Mouse (Mus musculus) midbrain, embryonic 14.5 days (tissue): ENCODE data around the gene Ctdsp2. TPM values are rescaled to one million over a fixed set of nuclear protein-coding genes. Genes with fewer than 3 reads are reported as not detected.

ENCODE experiments used
- ATAC-seq: fragments of 200-750 bp; cut with Nextera tagmentation; 2 replicates; pipeline ENCODE4 v1.8.0; 2017; ENCODE audit warnings: moderate number of reproducible peaks, moderate library complexity; ENCODE audit not compliant: low FRiP score, low TSS enrichment
- DNase-seq: peaks from one replicate; pipeline ENCODE4 v3.0.0-alpha.2; 2015
- H3K27ac ChIP-seq: fragments of 300-500 bp; sonication (generic); replicated peaks from 2 replicates; pipeline ENCODE4 v1.5.1; 2014; ENCODE audit warnings: mild to moderate bottlenecking, low read depth, low read length, moderate library complexity
- H3K27me3 ChIP-seq: fragments of 300-500 bp; sonication (generic); 2 replicates; pipeline ENCODE4 v1.6.1; 2014; ENCODE audit warnings: low read length, control low read depth, mixed read lengths; ENCODE audit not compliant: control insufficient read depth, insufficient read depth
- H3K36me3 ChIP-seq: fragments of 300-500 bp; sonication (generic); 2 replicates; pipeline ENCODE4 v1.6.1; 2014; ENCODE audit warnings: low read length, control low read depth; ENCODE audit not compliant: control insufficient read depth, insufficient read depth
- H3K4me1 ChIP-seq: fragments of 300-500 bp; sonication (generic); 2 replicates; pipeline ENCODE4 v1.6.1; 2014; ENCODE audit warnings: mild to moderate bottlenecking, antibody characterized with exemption, low read length, control low read depth; ENCODE audit not compliant: control insufficient read depth, insufficient read depth
- H3K4me2 ChIP-seq: fragments of 300-500 bp; sonication (generic); 2 replicates; pipeline ENCODE4 v1.6.1; 2014; ENCODE audit warnings: mild to moderate bottlenecking, low read length, moderate library complexity
- H3K4me3 ChIP-seq: fragments of 300-500 bp; sonication (generic); replicated peaks from 2 replicates; pipeline ENCODE4 v1.5.1; 2014; ENCODE audit warnings: low read depth, low read length
- H3K9ac ChIP-seq: fragments of 300-500 bp; sonication (generic); replicated peaks from 2 replicates; pipeline ENCODE4 v1.6.1; 2014; ENCODE audit warnings: mild to moderate bottlenecking, low read length, moderate library complexity
- H3K9me3 ChIP-seq: fragments of 300-500 bp; sonication (generic); 2 replicates; pipeline ENCODE4 v1.6.1; 2016; ENCODE audit warnings: low read length, control low read depth, mixed read lengths; ENCODE audit not compliant: control insufficient read depth
- WGBS: fragments of 180-500 bp; shearing (Covaris S2); extraction: QIAGEN DNeasy Blood & Tissue Kit; methylation state at CpG from one replicate; pipeline ENCODE4 v1.1.7; 2014; 5-methylcytosine and 5-hydroxymethylcytosine counted together
- polyA plus RNA-seq: library from polyadenylated mRNA; unstranded; fragments of >200 nt; fragmentation: Nextera tagmentation; extraction: Ambion mirVana; gene quantifications from 2 replicates; pipeline ENCODE4 v1.2.1, GENCODE M21; 2014

Gene Ctdsp2
- polyA plus RNA-seq, 1 experiment from 2014 or later: 26.2 TPM

DNA sequence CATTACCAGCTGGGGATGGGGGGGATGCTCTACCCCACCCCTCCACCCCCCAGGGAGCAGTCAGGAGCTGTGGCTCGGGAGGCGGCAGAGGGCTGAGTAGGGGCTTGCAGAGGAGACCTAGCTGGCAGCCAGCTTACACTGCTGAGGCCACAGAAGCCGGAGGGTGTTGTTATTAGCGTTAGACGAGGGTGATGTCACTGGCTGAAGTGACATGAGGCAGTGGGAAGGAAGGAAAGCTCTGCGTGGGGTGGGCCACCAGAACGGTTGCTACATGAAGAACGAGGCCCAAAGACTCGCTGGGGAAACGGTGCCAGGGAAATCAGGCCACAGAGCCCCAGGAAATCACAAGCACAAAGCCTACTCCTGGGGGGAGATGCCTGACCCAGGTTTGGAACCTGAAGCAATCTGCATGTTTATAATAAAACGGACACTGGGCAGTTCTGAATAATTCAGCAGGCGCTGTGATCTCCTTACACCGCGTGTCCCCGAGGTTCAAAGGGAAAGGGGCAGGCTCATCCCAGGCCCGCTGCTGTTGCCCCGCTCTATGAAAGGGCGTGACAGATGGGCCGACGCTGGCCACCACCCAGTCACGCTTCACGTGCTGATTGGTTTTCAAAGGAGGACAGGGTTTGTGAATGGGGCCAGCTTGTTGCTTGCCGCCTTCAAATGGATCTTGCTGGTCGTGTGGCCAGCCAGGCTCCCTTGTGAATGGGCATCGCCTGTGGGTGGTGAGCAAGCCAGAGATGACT lies 21.0 kb upstream of the Ctdsp2 start:
- ATAC-seq: peak; percentile 91
- 0 out of 2 replicates have a peak overlapping the region, but pooled peaks have one; percentile 10 for H3K4me3 ChIP-seq
- H3K27me3 ChIP-seq: no peaks in the 10 kb centered on the region; the same call in 1 of the 2 replicates
- H3K36me3 ChIP-seq: no peaks in the 10 kb centered on the region
- H3K9me3 ChIP-seq: no peaks in the 10 kb centered on the region
- H3K4me1 ChIP-seq: peaks cover 14% of the 10 kb centered on the region
- H3K9ac ChIP-seq: peak overlapping the region; percentile 46
- peak overlapping the region; percentile 83 for H3K27ac ChIP-seq
- under 1% methylated on average over 25 of the region's 25 CpGs for WGBS
- peak overlapping the region; percentile 48 for H3K4me2 ChIP-seq
- peak; percentile 81 for DNase-seq

DNA sequence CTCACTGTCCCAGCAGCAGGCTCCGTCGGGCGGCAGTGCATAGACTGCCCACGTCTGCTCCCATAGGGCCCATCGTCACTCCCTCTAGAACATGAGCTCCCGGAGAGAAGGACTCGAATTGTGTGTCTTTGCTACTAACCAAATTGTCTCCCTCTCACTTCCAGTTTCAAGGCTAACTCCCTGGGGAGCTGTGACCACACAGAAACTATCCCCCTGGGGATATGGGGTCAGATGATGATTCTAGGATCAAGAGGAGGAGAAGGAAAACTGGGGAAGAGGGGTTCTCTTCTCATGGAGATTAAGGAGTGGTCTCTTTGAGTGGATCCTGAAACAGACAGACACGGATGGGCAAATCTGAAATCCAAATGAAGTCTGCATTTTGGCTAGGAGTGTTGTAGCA lies 18.0 kb upstream of the Ctdsp2 start:
- Histone ChIP-seq H3K4me1 (peaks cover 14% of the 10 kb centered on the region), H3K27ac (no peak overlapping the region), H3K4me3 (no peak overlapping the region), H3K9me3 (no peaks in the 10 kb centered on the region), H3K4me2 (no peak overlapping the region), H3K27me3 (no peaks in the 10 kb centered on the region; the same call in 1 of the 2 replicates), H3K9ac (no peak overlapping the region), H3K36me3 (no peaks in the 10 kb centered on the region)
- DNase-seq (no peak), ATAC-seq (no peak)
- 72% methylated on average over 8 of the region's 8 CpGs for WGBS

DNA sequence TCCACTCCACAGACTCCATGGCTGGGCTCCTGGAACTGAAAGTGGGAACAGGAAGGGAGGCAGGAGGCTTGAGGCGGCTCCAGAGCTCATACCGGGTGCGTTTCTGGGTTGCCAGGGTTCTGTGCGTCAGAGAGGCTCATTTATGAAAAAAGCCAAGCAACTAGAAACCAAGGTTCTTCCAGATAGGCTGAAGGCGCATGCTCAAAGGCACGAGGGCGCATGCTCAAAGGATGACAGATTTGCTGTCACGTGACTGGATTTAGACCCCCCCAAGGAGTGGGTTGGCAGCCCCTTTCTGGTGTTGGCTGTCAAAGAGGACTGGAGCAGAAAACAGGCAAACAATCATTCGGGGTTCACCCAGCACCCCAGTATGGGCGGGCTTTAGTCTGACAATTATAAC lies 16.8 kb upstream of the Ctdsp2 start:
- Histone ChIP-seq H3K4me1 (peaks cover 11% of the 10 kb centered on the region), H3K9me3 (no peaks in the 10 kb centered on the region), H3K9ac (no peak overlapping the region), H3K27me3 (no peaks in the 10 kb centered on the region; the same call in 1 of the 2 replicates), H3K36me3 (no peaks in the 10 kb centered on the region), H3K27ac (no peak overlapping the region), H3K4me2 (no peak overlapping the region), H3K4me3 (no peak overlapping the region)
- DNase-seq (no peak), ATAC-seq (no peak)
- 52% methylated on average over 10 of the region's 10 CpGs for WGBS

GRCm38 (mm10) chr10:126962271-126962965 lies 16.1 kb upstream of the Ctdsp2 start:
- ATAC-seq (no peak), DNase-seq (no peak)
- no peaks in the 10 kb centered on the region for H3K9me3 ChIP-seq
- no peak overlapping the region for H3K9ac ChIP-seq
- H3K4me2 ChIP-seq: no peak overlapping the region
- H3K36me3 ChIP-seq: no peaks in the 10 kb centered on the region
- peaks cover 4% of the 10 kb centered on the region for H3K4me1 ChIP-seq
- no peaks in the 10 kb centered on the region; the same call in 1 of the 2 replicates for H3K27me3 ChIP-seq
- no peak overlapping the region for H3K4me3 ChIP-seq
- whole genome bisulfite sequencing: 27% methylated on average over 15 of the region's 15 CpGs
- H3K27ac ChIP-seq: no peak overlapping the region

GRCm38 (mm10) chr10:126962966-126963330 lies 15.6 kb upstream of the Ctdsp2 start:
- Histone ChIP-seq H3K9ac (no peak overlapping the region), H3K9me3 (no peaks in the 10 kb centered on the region), H3K4me1 (no peaks in the 10 kb centered on the region), H3K27ac (no peak overlapping the region), H3K4me3 (no peak overlapping the region), H3K27me3 (no peaks in the 10 kb centered on the region; the same call in 1 of the 2 replicates), H3K4me2 (no peak overlapping the region), H3K36me3 (no peaks in the 10 kb centered on the region)
- 37% methylated on average over 6 of the region's 6 CpGs for WGBS
- no peak for ATAC-seq
- DNase-seq: no peak

DNA sequence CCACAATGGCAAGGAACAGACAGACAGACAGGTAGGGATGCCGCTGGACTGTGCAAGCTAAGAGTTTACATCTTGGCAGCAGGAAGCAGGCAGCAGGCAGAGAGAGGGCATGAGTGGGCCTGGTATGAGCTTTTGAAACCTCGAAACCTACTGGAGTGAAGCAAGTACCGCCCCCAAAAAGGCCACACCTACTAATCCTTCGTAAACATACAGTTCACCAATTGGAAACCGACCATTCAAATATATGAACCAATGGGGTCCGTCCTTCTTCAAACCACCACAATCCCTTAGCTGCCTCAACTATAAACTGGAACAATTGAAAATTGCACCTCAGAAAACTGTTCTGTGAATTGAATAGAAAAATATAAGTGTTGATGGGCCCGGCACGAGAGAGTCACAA lies 14.7 kb upstream of the Ctdsp2 start:
- no peaks in the 10 kb centered on the region for H3K4me1 ChIP-seq
- H3K9ac ChIP-seq: no peak overlapping the region
- DNase-seq (no peak), ATAC-seq (no peak)
- H3K4me2 ChIP-seq: no peak overlapping the region
- no peaks in the 10 kb centered on the region for H3K9me3 ChIP-seq
- H3K27ac ChIP-seq: no peak overlapping the region
- no peaks in the 10 kb centered on the region for H3K36me3 ChIP-seq
- H3K27me3 ChIP-seq: no peaks in the 10 kb centered on the region; the same call in 1 of the 2 replicates
- 88% methylated on average over 8 of the region's 8 CpGs for WGBS
- H3K4me3 ChIP-seq: no peak overlapping the region

- no peak for DNase-seq
- ATAC-seq: no peak
- Histone ChIP-seq H3K27me3 (peaks cover 5% of the 10 kb centered on the region; the same call in 1 of the 2 replicates), H3K4me3 (no peak overlapping the region), H3K27ac (no peak overlapping the region), H3K4me1 (peaks cover 4% of the 10 kb centered on the region), H3K9me3 (no peaks in the 10 kb centered on the region), H3K36me3 (no peaks in the 10 kb centered on the region), H3K9ac (no peak overlapping the region), H3K4me2 (peak overlapping the region; percentile 13; the same call in 1 of the 2 replicates)
- 10% methylated on average over 12 of the region's 12 CpGs for WGBS
Observed at GRCm38 (mm10) chr10:126971363-126972050, 7.0 kb upstream of the Ctdsp2 start.

DNA sequence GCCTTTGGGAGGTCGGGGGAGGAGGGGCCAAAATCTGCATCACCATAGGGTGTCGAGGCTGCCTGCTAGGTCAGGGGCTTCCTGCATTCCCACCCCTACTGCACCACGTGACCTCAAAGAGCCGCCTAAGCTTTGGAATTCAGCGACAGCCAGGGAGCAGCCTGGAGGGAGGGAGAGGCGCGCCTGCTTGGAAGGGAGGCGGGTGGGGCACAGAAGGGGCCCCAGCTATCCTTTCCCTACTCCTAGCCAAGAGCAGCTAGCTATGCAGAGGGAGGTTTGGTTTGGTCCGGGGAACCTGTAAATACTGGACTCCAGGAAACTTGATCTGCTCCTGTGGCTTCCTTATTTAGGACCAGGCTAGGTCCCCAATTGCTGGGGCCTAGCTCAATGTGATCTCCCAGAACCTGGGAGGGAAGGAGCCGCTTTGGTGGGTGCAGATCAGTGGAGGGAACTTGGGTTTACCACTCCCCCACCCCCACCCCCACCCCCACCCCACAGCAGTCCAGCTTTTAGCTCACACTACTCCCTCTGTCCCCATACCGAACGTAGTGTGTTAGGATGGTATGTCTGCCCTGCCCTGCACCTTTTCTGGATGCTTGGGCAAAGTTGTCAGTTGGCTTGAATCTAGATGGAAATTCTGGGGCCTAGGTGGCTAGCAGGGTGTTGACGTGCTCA lies 6.3 kb upstream of the Ctdsp2 start:
- Histone ChIP-seq H3K4me3 (no peak overlapping the region), H3K9me3 (no peaks in the 10 kb centered on the region), H3K4me2 (peak overlapping the region; percentile 13; the same call in 1 of the 2 replicates), H3K9ac (no peak overlapping the region), H3K4me1 (peaks cover 4% of the 10 kb centered on the region), H3K36me3 (no peaks in the 10 kb centered on the region), H3K27ac (no peak overlapping the region), H3K27me3 (peaks cover 5% of the 10 kb centered on the region; the same call in 1 of the 2 replicates)
- 9% methylated on average over 13 of the region's 13 CpGs for WGBS
- peak; percentile 48; the same call in 1 of the 2 replicates for ATAC-seq
- DNase-seq: peak; percentile 64
